Mouse (Mus musculus): Measurements from ENCODE around the gene Trpv4. TPM values are rescaled to one million over a fixed set of nuclear protein-coding genes. Genes with fewer than 3 reads are reported as not detected.

Trpv4 gene
- polyA plus RNA-seq, 1 experiment from 2014 or later: 18.6 TPM

GRCm38 (mm10) chr5:114618851-114619250 is 39.4 kb downstream of the Trpv4 start:
- Histone ChIP-seq H3K9ac (ENCODE audit: low read depth, low read length) (no peak overlapping the region), H3K4me3 (ENCODE audit: low read length) (no peak overlapping the region), H3K27ac (ENCODE audit: low read depth, low read length) (no peak overlapping the region), H3K9me3 (ENCODE audit: control insufficient read depth, low read length) (no peaks in the 10 kb centered on the region), H3K4me2 (replicated peaks; ENCODE audit: low read depth, low read length) (no peak overlapping the region), H3K27me3 (ENCODE audit: control insufficient read depth, insufficient read depth, low read length) (no peaks in the 10 kb centered on the region), H3K4me1 (ENCODE audit: control insufficient read depth, insufficient read depth, low read length) (no peaks in the 10 kb centered on the region), H3K36me3 (ENCODE audit: control insufficient read depth, insufficient read depth, low read length) (no peaks in the 10 kb centered on the region)
- ATAC-seq (ENCODE audit: low FRiP score, low TSS enrichment): no peak
- WGBS: 32% methylated on average over 8 of the region's 8 CpGs

DNA sequence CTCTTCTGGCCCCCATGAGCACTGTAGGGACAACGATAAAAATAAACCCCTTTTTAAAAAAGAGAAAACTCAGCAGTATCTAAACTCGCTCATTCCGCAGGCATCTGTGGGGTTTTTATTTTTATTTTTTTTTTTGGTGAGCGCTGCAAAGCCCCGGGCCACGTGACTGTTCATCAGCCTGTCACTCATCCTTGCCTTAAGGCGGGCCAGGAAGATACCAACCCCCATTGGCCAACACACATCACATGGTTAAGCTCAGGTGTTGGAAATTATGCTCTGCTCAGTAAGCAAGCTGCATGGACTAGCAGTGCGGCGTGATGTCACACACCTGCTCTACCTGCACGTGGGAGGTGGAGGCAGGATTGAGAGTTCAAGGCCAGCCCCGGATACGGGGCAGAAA is 40.4 kb downstream of the Trpv4 start:
- Histone ChIP-seq H3K27ac (ENCODE audit: low read depth, low read length) (no peak overlapping the region), H3K4me2 (replicated peaks; ENCODE audit: low read depth, low read length) (no peak overlapping the region), H3K27me3 (ENCODE audit: control insufficient read depth, insufficient read depth, low read length) (no peaks in the 10 kb centered on the region), H3K9ac (ENCODE audit: low read depth, low read length) (no peak overlapping the region), H3K4me3 (ENCODE audit: low read length) (no peak overlapping the region), H3K9me3 (ENCODE audit: control insufficient read depth, low read length) (no peaks in the 10 kb centered on the region), H3K4me1 (ENCODE audit: control insufficient read depth, insufficient read depth, low read length) (no peaks in the 10 kb centered on the region), H3K36me3 (ENCODE audit: control insufficient read depth, insufficient read depth, low read length) (no peaks in the 10 kb centered on the region)
- WGBS: 83% methylated on average over 12 of the region's 12 CpGs
- ATAC-seq (ENCODE audit: low FRiP score, low TSS enrichment): no peak

DNA sequence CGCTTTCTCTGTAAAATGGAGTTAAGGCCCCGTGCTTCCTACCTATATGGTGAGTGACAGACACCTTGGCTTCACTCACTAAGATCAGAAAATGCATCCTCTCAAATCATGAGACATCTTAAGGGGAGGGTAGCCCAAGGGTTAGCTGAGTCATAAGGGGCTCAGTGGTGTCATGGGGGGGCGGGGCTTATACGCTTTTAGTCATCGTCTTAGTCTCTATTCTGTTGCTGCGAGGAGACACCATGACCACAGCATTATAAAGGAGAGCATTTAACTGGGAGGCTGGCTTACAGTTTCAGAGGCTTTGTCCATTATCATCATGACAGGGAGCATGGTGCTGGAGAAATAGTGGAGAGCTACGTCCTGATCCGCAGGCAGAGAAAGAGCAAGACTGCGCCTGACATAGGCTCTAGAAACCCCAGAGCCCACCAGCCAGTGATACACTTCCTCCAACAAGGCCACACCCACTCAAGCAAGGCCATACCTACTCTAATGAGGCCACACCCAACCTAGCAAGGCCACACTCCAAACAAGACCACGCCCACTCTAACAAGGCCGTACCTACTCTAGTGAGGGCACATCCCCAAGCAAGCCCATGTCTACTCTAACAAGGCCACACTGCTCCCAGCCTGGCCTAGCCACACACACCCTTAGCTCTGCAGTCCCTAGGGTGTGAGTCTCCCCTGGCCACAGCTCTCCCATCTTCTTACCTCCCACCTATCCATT is 41.7 kb downstream of the Trpv4 start:
- 82% methylated on average over 11 of the region's 11 CpGs for WGBS
- ATAC-seq (ENCODE audit: low FRiP score, low TSS enrichment): no peak
- no peak overlapping the region for H3K9ac ChIP-seq (ENCODE audit: low read depth, low read length)

DNA sequence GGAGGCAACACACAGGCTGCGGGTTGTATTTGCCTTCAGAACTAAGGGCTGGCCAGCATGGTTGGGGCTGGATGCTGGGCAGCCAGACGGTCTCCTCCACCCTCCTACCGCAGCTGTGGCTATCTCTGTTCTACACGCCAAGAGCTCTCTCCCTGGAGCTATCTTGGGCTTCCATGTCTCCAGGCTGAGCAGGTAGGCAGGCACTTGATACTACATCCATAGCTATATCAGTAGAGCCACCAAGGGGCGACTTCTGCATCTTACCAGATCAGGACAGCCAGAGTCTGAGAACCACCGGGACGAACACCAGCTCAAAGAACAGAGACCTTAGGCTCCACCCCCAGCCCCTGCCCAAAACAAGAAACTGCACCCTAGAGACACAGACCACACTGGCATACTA is 43.4 kb downstream of the Trpv4 start:
- H3K36me3 ChIP-seq (ENCODE audit: control insufficient read depth, insufficient read depth, low read length): peaks cover 5% of the 10 kb centered on the region; the same call in 1 of the 2 replicates

More for the DNA sequence above, 41.7 kb downstream of the Trpv4 start:
- Histone ChIP-seq H3K27ac (ENCODE audit: low read depth, low read length) (no peak overlapping the region), H3K27me3 (ENCODE audit: control insufficient read depth, insufficient read depth, low read length) (no peaks in the 10 kb centered on the region), H3K4me2 (replicated peaks; ENCODE audit: low read depth, low read length) (no peak overlapping the region), H3K4me1 (ENCODE audit: control insufficient read depth, insufficient read depth, low read length) (no peaks in the 10 kb centered on the region), H3K9me3 (ENCODE audit: control insufficient read depth, low read length) (no peaks in the 10 kb centered on the region), H3K36me3 (ENCODE audit: control insufficient read depth, insufficient read depth, low read length) (peaks cover 5% of the 10 kb centered on the region; the same call in 1 of the 2 replicates), H3K4me3 (ENCODE audit: low read length) (no peak overlapping the region)

GRCm38 (mm10) chr5:114611968-114612608 is 46.1 kb downstream of the Trpv4 start:
- 72% methylated on average over 24 of the region's 25 CpGs for WGBS
- no peak overlapping the region for H3K9ac ChIP-seq (ENCODE audit: low read depth, low read length)
- no peak overlapping the region for H3K4me2 ChIP-seq (replicated peaks; ENCODE audit: low read depth, low read length)
- no peaks in the 10 kb centered on the region for H3K9me3 ChIP-seq (ENCODE audit: control insufficient read depth, low read length)
- no peak overlapping the region for H3K4me3 ChIP-seq (ENCODE audit: low read length)
- H3K27me3 ChIP-seq (ENCODE audit: control insufficient read depth, insufficient read depth, low read length): no peaks in the 10 kb centered on the region
- ATAC-seq (ENCODE audit: low FRiP score, low TSS enrichment): no peak
- H3K36me3 ChIP-seq (ENCODE audit: control insufficient read depth, insufficient read depth, low read length): peaks cover 5% of the 10 kb centered on the region; the same call in 1 of the 2 replicates
- no peak overlapping the region for H3K27ac ChIP-seq (ENCODE audit: low read depth, low read length)
- peaks cover 14% of the 10 kb centered on the region for H3K4me1 ChIP-seq (ENCODE audit: control insufficient read depth, insufficient read depth, low read length)

More for the DNA sequence above, 43.4 kb downstream of the Trpv4 start:
- Histone ChIP-seq H3K27ac (ENCODE audit: low read depth, low read length) (no peak overlapping the region), H3K9ac (ENCODE audit: low read depth, low read length) (no peak overlapping the region), H3K4me1 (ENCODE audit: control insufficient read depth, insufficient read depth, low read length) (no peaks in the 10 kb centered on the region), H3K9me3 (ENCODE audit: control insufficient read depth, low read length) (no peaks in the 10 kb centered on the region), H3K27me3 (ENCODE audit: control insufficient read depth, insufficient read depth, low read length) (no peaks in the 10 kb centered on the region), H3K4me3 (ENCODE audit: low read length) (no peak overlapping the region), H3K4me2 (replicated peaks; ENCODE audit: low read depth, low read length) (no peak overlapping the region)
- 67% methylated on average over 7 of the region's 7 CpGs for WGBS
- no peak for ATAC-seq (ENCODE audit: low FRiP score, low TSS enrichment)

DNA sequence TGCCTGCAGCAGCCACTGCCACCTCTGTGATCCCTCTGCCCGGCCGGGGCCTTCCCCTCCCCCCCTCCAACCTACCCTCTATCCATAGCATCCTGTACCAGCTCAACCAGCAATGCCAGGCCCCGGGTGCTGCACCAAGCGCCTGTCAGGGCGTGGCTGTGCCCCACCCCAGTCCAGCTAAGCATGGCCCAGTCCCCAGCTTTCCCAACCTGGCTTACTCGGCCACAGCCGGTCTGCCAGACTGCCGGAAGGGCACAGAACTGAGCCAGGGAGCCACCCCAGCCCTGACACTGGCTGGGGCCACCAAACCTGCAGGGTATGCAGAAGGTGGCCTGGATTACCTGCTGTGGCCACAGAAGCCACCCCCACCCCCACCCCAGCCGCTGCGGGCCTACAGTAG is 47.0 kb downstream of the Trpv4 start:
- ATAC-seq (ENCODE audit: low FRiP score, low TSS enrichment): no peak
- Histone ChIP-seq H3K4me2 (replicated peaks; ENCODE audit: low read depth, low read length) (no peak overlapping the region), H3K9me3 (ENCODE audit: control insufficient read depth, low read length) (no peaks in the 10 kb centered on the region), H3K4me3 (ENCODE audit: low read length) (no peak overlapping the region), H3K4me1 (ENCODE audit: control insufficient read depth, insufficient read depth, low read length) (peaks cover 14% of the 10 kb centered on the region), H3K9ac (ENCODE audit: low read depth, low read length) (no peak overlapping the region), H3K27me3 (ENCODE audit: control insufficient read depth, insufficient read depth, low read length) (no peaks in the 10 kb centered on the region), H3K27ac (ENCODE audit: low read depth, low read length) (no peak overlapping the region), H3K36me3 (ENCODE audit: control insufficient read depth, insufficient read depth, low read length) (peaks cover 5% of the 10 kb centered on the region; the same call in 1 of the 2 replicates)
- WGBS: 88% methylated on average over 10 of the region's 10 CpGs

GRCm38 (mm10) chr5:114608516-114608915 is 49.7 kb downstream of the Trpv4 start:
- H3K4me2 ChIP-seq (replicated peaks; ENCODE audit: low read depth, low read length): no peak overlapping the region
- ATAC-seq (ENCODE audit: low FRiP score, low TSS enrichment): peak; percentile 33
- 8% methylated on average over 12 of the region's 12 CpGs for WGBS

DNA sequence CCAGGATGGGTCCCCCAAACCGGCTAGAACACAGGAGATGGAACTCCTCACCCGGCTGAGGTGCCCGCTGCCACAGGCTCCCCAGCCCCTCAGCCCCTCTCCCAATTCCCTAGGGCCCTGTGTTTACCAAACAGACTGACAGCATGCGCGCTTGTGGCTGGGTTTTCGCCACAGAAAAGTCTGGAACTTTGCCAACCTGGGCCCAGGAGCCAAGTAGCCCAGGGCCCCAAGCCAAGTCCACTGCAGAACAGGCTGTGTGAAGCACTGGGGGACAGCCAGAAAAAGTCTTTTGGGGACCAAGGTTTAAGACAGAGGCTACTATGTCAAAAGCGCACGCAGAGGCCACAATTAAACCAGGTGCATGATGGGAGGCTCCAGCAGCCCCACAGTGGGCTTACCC is 50.6 kb downstream of the Trpv4 start:
- Histone ChIP-seq H3K9ac (ENCODE audit: low read depth, low read length) (no peak overlapping the region), H3K4me3 (ENCODE audit: low read length) (no peak overlapping the region), H3K36me3 (ENCODE audit: control insufficient read depth, insufficient read depth, low read length) (peaks cover 5% of the 10 kb centered on the region; the same call in 1 of the 2 replicates), H3K27ac (ENCODE audit: low read depth, low read length) (no peak overlapping the region), H3K9me3 (ENCODE audit: control insufficient read depth, low read length) (no peaks in the 10 kb centered on the region), H3K27me3 (ENCODE audit: control insufficient read depth, insufficient read depth, low read length) (no peaks in the 10 kb centered on the region), H3K4me1 (ENCODE audit: control insufficient read depth, insufficient read depth, low read length) (peaks cover 29% of the 10 kb centered on the region), H3K4me2 (replicated peaks; ENCODE audit: low read depth, low read length) (no peak overlapping the region)
- WGBS: 67% methylated on average over 8 of the region's 8 CpGs
- ATAC-seq (ENCODE audit: low FRiP score, low TSS enrichment): no peak

More at GRCm38 (mm10) chr5:114608516-114608915, 49.7 kb downstream of the Trpv4 start:
- Histone ChIP-seq H3K4me1 (ENCODE audit: control insufficient read depth, insufficient read depth, low read length) (peaks cover 29% of the 10 kb centered on the region), H3K27me3 (ENCODE audit: control insufficient read depth, insufficient read depth, low read length) (no peaks in the 10 kb centered on the region), H3K9ac (ENCODE audit: low read depth, low read length) (no peak overlapping the region), H3K27ac (ENCODE audit: low read depth, low read length) (no peak overlapping the region), H3K36me3 (ENCODE audit: control insufficient read depth, insufficient read depth, low read length) (peaks cover 5% of the 10 kb centered on the region; the same call in 1 of the 2 replicates), H3K4me3 (ENCODE audit: low read length) (no peak overlapping the region), H3K9me3 (ENCODE audit: control insufficient read depth, low read length) (no peaks in the 10 kb centered on the region)

GRCm38 (mm10) chr5:114605981-114606380 is 52.2 kb downstream of the Trpv4 start:
- Histone ChIP-seq H3K27ac (ENCODE audit: low read depth, low read length) (no peak overlapping the region), H3K9me3 (ENCODE audit: control insufficient read depth, low read length) (no peaks in the 10 kb centered on the region), H3K36me3 (ENCODE audit: control insufficient read depth, insufficient read depth, low read length) (no peaks in the 10 kb centered on the region), H3K4me3 (ENCODE audit: low read length) (no peak overlapping the region), H3K9ac (ENCODE audit: low read depth, low read length) (no peak overlapping the region), H3K27me3 (ENCODE audit: control insufficient read depth, insufficient read depth, low read length) (no peaks in the 10 kb centered on the region), H3K4me2 (replicated peaks; ENCODE audit: low read depth, low read length) (no peak overlapping the region), H3K4me1 (ENCODE audit: control insufficient read depth, insufficient read depth, low read length) (peaks cover 29% of the 10 kb centered on the region)
- WGBS: 78% methylated on average over 6 of the region's 6 CpGs
- ATAC-seq (ENCODE audit: low FRiP score, low TSS enrichment): no peak

Measured in kidney, embryonic 14.5 days (tissue).